Mouse (Mus musculus): ENCODE measurements around the gene Grik3.

Grik3 gene

GRCm38 (mm10) chr4:125548190-125548589, 57.7 kb downstream of the Grik3 start:
- DNase-seq: no peak

- DNase-seq: no peak
Observed at GRCm38 (mm10) chr4:125553754-125554153, 63.3 kb downstream of the Grik3 start.

GRCm38 (mm10) chr4:125556405-125557308, 66.2 kb downstream of the Grik3 start:
- peak; percentile 78 to 83 for DNase-seq

GRCm38 (mm10) chr4:125559564-125559963, 69.1 kb downstream of the Grik3 start:
- peak; percentile 89 to 90 for DNase-seq

GRCm38 (mm10) chr4:125560806-125561205, 70.3 kb downstream of the Grik3 start:
- DNase-seq: no peak

- DNase-seq: no peak
Observed at GRCm38 (mm10) chr4:125563579-125563978, 73.1 kb downstream of the Grik3 start.

GRCm38 (mm10) chr4:125564008-125564710, 73.7 kb downstream of the Grik3 start:
- DNase-seq: no peak

- DNase-seq: peak in 1 of 2 experiments; percentile 46
Observed at GRCm38 (mm10) chr4:125565711-125566439, 75.4 kb downstream of the Grik3 start.

- no peak for DNase-seq
Observed at GRCm38 (mm10) chr4:125568210-125568609, 77.7 kb downstream of the Grik3 start.

- DNase-seq: peak; percentile 35 to 54
Observed at GRCm38 (mm10) chr4:125571651-125572311, 81.3 kb downstream of the Grik3 start.

- no peak for DNase-seq
Observed at GRCm38 (mm10) chr4:125572312-125572663, 81.8 kb downstream of the Grik3 start.

GRCm38 (mm10) chr4:125573000-125573399, 82.5 kb downstream of the Grik3 start:
- DNase-seq: no peak

- peak; percentile 79 to 80 for DNase-seq
Observed at GRCm38 (mm10) chr4:125573951-125574675, 83.6 kb downstream of the Grik3 start.

GRCm38 (mm10) chr4:125580336-125580735, 89.8 kb downstream of the Grik3 start:
- no peak for DNase-seq

- no peak for DNase-seq
Observed at GRCm38 (mm10) chr4:125583272-125583671, 92.8 kb downstream of the Grik3 start.

- DNase-seq: no peak
Observed at GRCm38 (mm10) chr4:125583935-125584334, 93.4 kb downstream of the Grik3 start.

- peak; percentile 37 to 44 for DNase-seq
Observed at GRCm38 (mm10) chr4:125584676-125585075, 94.2 kb downstream of the Grik3 start.

- DNase-seq: no peak
Observed at GRCm38 (mm10) chr4:125587577-125587976, 97.1 kb downstream of the Grik3 start.

GRCm38 (mm10) chr4:125590241-125590919, 99.9 kb downstream of the Grik3 start:
- DNase-seq: no peak

- DNase-seq: no peak
Observed at GRCm38 (mm10) chr4:125592663-125593062, 102.2 kb downstream of the Grik3 start.

GRCm38 (mm10) chr4:125595011-125595410, 104.5 kb downstream of the Grik3 start:
- no peak for DNase-seq
